Mouse (Mus musculus): Measurements from ENCODE around the gene Tvp23a. TPM values are rescaled to one million over a fixed set of nuclear protein-coding genes. Genes with fewer than 3 reads are reported as not detected.

Tvp23a gene
- polyA plus RNA-seq, 2 experiments, result 0.20 to 0.28 TPM

- WGBS (ENCODE audit: insufficient replicate concordance), result 41% methylated on average over 4 of the region's 4 CpGs
- ATAC-seq (ENCODE audit: insufficient read depth), result no peak
- DNase-seq (ENCODE audit: low read depth in 3 of 3, low spot score in 3 of 3), result no peak
Observed at GRCm38 (mm10) chr16:10482343-10482742, 35.2 kb upstream of the Tvp23a start.

DNA sequence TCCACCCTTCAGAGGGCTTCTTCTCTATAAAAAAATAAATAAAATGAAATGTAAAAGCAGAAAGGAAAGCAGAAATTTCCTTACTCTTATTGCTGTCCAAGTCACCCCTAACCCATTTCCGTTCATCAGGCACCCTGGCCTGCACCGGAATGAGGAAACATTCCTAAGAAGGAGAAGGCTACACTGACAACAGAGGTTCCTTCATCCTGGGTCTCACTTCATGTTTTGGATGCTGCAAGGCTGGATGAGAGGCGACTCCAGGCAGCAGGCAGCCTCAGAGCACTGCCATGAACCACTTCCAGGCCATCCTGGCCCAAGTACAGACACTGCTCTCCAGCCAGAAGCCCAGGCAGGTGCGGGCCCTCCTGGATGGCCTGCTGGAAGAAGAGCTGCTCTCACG, 32.7 kb upstream of the Tvp23a start, which contains the start of gene Ciita:
Gene Ciita, plus strand, starts transcription at position 203 of the 400 bp plus-strand sequence.
- Histone ChIP-seq H3K4me3 (ENCODE audit: insufficient read depth in 1 of 2, low read depth in 2 of 2, low read length in 2 of 2) (no peak within 1 kb of the TSS), H3K4me1 (replicated peaks; ENCODE audit: control insufficient read depth in 2 of 2, insufficient read depth in 2 of 2, low read length in 1 of 2) (no peaks in the 10 kb centered on the region), H3K36me3 (replicated peaks; ENCODE audit: control insufficient read depth, insufficient read depth, low read depth) (no peaks in the 10 kb centered on the region), H3K9me3 (ENCODE audit: control insufficient read depth, low read length) (no peaks in the 10 kb centered on the region), H3K27me3 (ENCODE audit: control insufficient read depth, insufficient read depth, low read length) (no peaks in the 10 kb centered on the region), H3K9ac (replicated peaks) (no peak within 1 kb of the TSS), H3K4me2 (ENCODE audit: low read depth) (no peak within 1 kb of the TSS), H3K27ac (no peak within 1 kb of the TSS)
- ATAC-seq (ENCODE audit: insufficient read depth) (no peak), DNase-seq (ENCODE audit: low read depth in 3 of 3, low spot score in 3 of 3) (no peak)
- no peak for TF ChIP-seq EP300 (IDR thresholded peaks at IDR 0.05; ENCODE audit: low read depth)
- no peak for TF ChIP-seq CTCF (IDR thresholded peaks at IDR 0.05; ENCODE audit: low read depth)
- 49% methylated on average over 5 of the region's 5 CpGs for WGBS (ENCODE audit: insufficient replicate concordance)

More at GRCm38 (mm10) chr16:10482343-10482742, 35.2 kb upstream of the Tvp23a start:
- H3K9me3 ChIP-seq (ENCODE audit: control insufficient read depth, low read length), result no peaks in the 10 kb centered on the region
- no peak overlapping the region for H3K4me3 ChIP-seq (ENCODE audit: insufficient read depth in 1 of 2, low read depth in 2 of 2, low read length in 2 of 2)
- H3K27me3 ChIP-seq (ENCODE audit: control insufficient read depth, insufficient read depth, low read length), result no peaks in the 10 kb centered on the region
- TF ChIP-seq CTCF (IDR thresholded peaks at IDR 0.05; ENCODE audit: low read depth) (no peak), EP300 (IDR thresholded peaks at IDR 0.05; ENCODE audit: low read depth) (no peak)
- no peak overlapping the region for H3K4me2 ChIP-seq (ENCODE audit: low read depth)
- H3K27ac ChIP-seq, result no peak overlapping the region
- no peak overlapping the region for H3K9ac ChIP-seq (replicated peaks)
- H3K36me3 ChIP-seq (replicated peaks; ENCODE audit: control insufficient read depth, insufficient read depth, low read depth), result no peaks in the 10 kb centered on the region
- no peaks in the 10 kb centered on the region for H3K4me1 ChIP-seq (replicated peaks; ENCODE audit: control insufficient read depth in 2 of 2, insufficient read depth in 2 of 2, low read length in 1 of 2)

DNA sequence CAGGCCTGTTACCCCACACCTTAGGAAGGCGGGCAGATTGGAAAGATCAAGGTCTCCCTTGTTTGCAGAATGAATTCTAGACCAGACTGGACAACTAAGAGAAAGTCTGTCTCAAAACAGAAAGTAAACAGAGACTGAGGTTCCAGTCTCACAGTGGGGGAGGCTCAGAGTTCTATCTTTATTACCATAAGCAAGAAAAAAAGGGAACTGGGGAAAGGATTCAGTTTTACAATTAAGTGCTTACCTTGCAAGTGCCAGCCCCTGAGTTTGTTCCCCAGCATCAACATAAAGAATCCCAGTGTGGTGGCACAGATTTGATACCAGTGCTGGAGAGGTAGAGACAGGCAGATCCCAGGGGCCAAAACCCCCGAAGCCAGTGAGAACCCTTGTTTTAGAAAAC, 28.8 kb upstream of the Tvp23a start:
- H3K27me3 ChIP-seq (ENCODE audit: control insufficient read depth, insufficient read depth, low read length), result no peaks in the 10 kb centered on the region
- H3K9ac ChIP-seq (replicated peaks), result no peak overlapping the region
- H3K4me3 ChIP-seq (ENCODE audit: insufficient read depth in 1 of 2, low read depth in 2 of 2, low read length in 2 of 2), result no peak overlapping the region
- H3K4me1 ChIP-seq (replicated peaks; ENCODE audit: control insufficient read depth in 2 of 2, insufficient read depth in 2 of 2, low read length in 1 of 2), result no peaks in the 10 kb centered on the region
- ATAC-seq (ENCODE audit: insufficient read depth) (no peak), DNase-seq (ENCODE audit: low read depth in 3 of 3, low spot score in 3 of 3) (no peak)
- no peak for TF ChIP-seq CTCF (IDR thresholded peaks at IDR 0.05; ENCODE audit: low read depth)
- no peak for TF ChIP-seq EP300 (IDR thresholded peaks at IDR 0.05; ENCODE audit: low read depth)
- no peak overlapping the region for H3K27ac ChIP-seq
- 41% methylated on average over 2 of the region's 2 CpGs for WGBS (ENCODE audit: insufficient replicate concordance)
- H3K4me2 ChIP-seq (ENCODE audit: low read depth), result no peak overlapping the region
- no peaks in the 10 kb centered on the region for H3K36me3 ChIP-seq (replicated peaks; ENCODE audit: control insufficient read depth, insufficient read depth, low read depth)
- no peaks in the 10 kb centered on the region for H3K9me3 ChIP-seq (ENCODE audit: control insufficient read depth, low read length)

- no peaks in the 10 kb centered on the region for H3K9me3 ChIP-seq (ENCODE audit: control insufficient read depth, low read length)
- ATAC-seq (ENCODE audit: insufficient read depth), result no peak
- H3K27me3 ChIP-seq (ENCODE audit: control insufficient read depth, insufficient read depth, low read length), result no peaks in the 10 kb centered on the region
- WGBS (ENCODE audit: insufficient replicate concordance), result 55% methylated on average over 3 of the region's 3 CpGs
- no peak for TF ChIP-seq CTCF (IDR thresholded peaks at IDR 0.05; ENCODE audit: low read depth)
- TF ChIP-seq EP300 (IDR thresholded peaks at IDR 0.05; ENCODE audit: low read depth), result no peak
- H3K27ac ChIP-seq, result no peak overlapping the region
- DNase-seq (ENCODE audit: low read depth in 3 of 3, low spot score in 3 of 3), result no peak
- H3K9ac ChIP-seq (replicated peaks), result no peak overlapping the region
- no peak overlapping the region for H3K4me3 ChIP-seq (ENCODE audit: insufficient read depth in 1 of 2, low read depth in 2 of 2, low read length in 2 of 2)
- no peak overlapping the region for H3K4me2 ChIP-seq (ENCODE audit: low read depth)
- no peaks in the 10 kb centered on the region for H3K4me1 ChIP-seq (replicated peaks; ENCODE audit: control insufficient read depth in 2 of 2, insufficient read depth in 2 of 2, low read length in 1 of 2)
- H3K36me3 ChIP-seq (replicated peaks; ENCODE audit: control insufficient read depth, insufficient read depth, low read depth), result no peaks in the 10 kb centered on the region
Observed at GRCm38 (mm10) chr16:10474956-10475355, 27.8 kb upstream of the Tvp23a start.

GRCm38 (mm10) chr16:10471950-10472349, 24.8 kb upstream of the Tvp23a start:
- TF ChIP-seq CTCF (IDR thresholded peaks at IDR 0.05; ENCODE audit: low read depth), result no peak
- TF ChIP-seq EP300 (IDR thresholded peaks at IDR 0.05; ENCODE audit: low read depth), result no peak
- no peak overlapping the region for H3K27ac ChIP-seq
- no peak overlapping the region for H3K4me3 ChIP-seq (ENCODE audit: insufficient read depth in 1 of 2, low read depth in 2 of 2, low read length in 2 of 2)
- no peaks in the 10 kb centered on the region for H3K9me3 ChIP-seq (ENCODE audit: control insufficient read depth, low read length)
- DNase-seq (ENCODE audit: low read depth in 3 of 3, low spot score in 3 of 3), result no peak
- ATAC-seq (ENCODE audit: insufficient read depth), result no peak
- H3K4me1 ChIP-seq (replicated peaks; ENCODE audit: control insufficient read depth in 2 of 2, insufficient read depth in 2 of 2, low read length in 1 of 2), result no peaks in the 10 kb centered on the region
- no peaks in the 10 kb centered on the region for H3K36me3 ChIP-seq (replicated peaks; ENCODE audit: control insufficient read depth, insufficient read depth, low read depth)
- H3K27me3 ChIP-seq (ENCODE audit: control insufficient read depth, insufficient read depth, low read length), result no peaks in the 10 kb centered on the region
- 65% methylated on average over 3 of the region's 3 CpGs for WGBS (ENCODE audit: insufficient replicate concordance)
- no peak overlapping the region for H3K9ac ChIP-seq (replicated peaks)
- no peak overlapping the region for H3K4me2 ChIP-seq (ENCODE audit: low read depth)
